Mouse (Mus musculus) liver, embryonic 13.5 days (tissue): ENCODE results near the gene Pyroxd1. TPM values are rescaled to one million over a fixed set of nuclear protein-coding genes. Genes with fewer than 3 reads are reported as not detected.

Experiments used
- ATAC-seq: fragments of 200-750 bp; cut with Nextera tagmentation; 2 replicates; pipeline ENCODE4 v1.8.0; 2017; ENCODE audit warnings: low read depth, mild to moderate bottlenecking, moderate number of reproducible peaks, moderate library complexity
- DNase-seq: peaks from one replicate; pipeline ENCODE4 v3.0.0; 2022
- H3K27ac ChIP-seq: fragments of 300-500 bp; sonication (generic); 2 replicates; pipeline ENCODE4 v1.5.1; 2015; ENCODE audit warnings: moderate library complexity, mild to moderate bottlenecking, inconsistent platforms
- H3K27me3 ChIP-seq: fragments of 300-500 bp; sonication (generic); 2 replicates; pipeline ENCODE4 v1.6.1; 2015; ENCODE audit warnings: mild to moderate bottlenecking, inconsistent platforms
- H3K36me3 ChIP-seq: fragments of 300-500 bp; sonication (generic); 2 replicates; pipeline ENCODE4 v1.6.1; 2015; ENCODE audit warnings: mild to moderate bottlenecking, inconsistent platforms
- H3K4me1 ChIP-seq: fragments of 300-500 bp; sonication (generic); replicated peaks from 2 replicates; pipeline ENCODE4 v1.6.1; 2015; ENCODE audit warnings: inconsistent platforms
- H3K4me2 ChIP-seq: fragments of 300-500 bp; sonication (generic); 2 replicates; pipeline ENCODE4 v1.6.1; 2015; ENCODE audit warnings: inconsistent platforms, mild to moderate bottlenecking, moderate library complexity
- H3K4me3 ChIP-seq: fragments of 300-500 bp; sonication (generic); replicated peaks from 2 replicates; pipeline ENCODE4 v1.5.1; 2015; ENCODE audit warnings: mild to moderate bottlenecking, inconsistent platforms
- H3K9ac ChIP-seq: fragments of 300-500 bp; sonication (generic); 2 replicates; pipeline ENCODE4 v1.6.1; 2015; ENCODE audit warnings: mild to moderate bottlenecking, inconsistent platforms
- H3K9me3 ChIP-seq: fragments of 300-500 bp; sonication (generic); replicated peaks from 2 replicates; pipeline ENCODE4 v1.6.1; 2016; ENCODE audit warnings: inconsistent platforms
- WGBS: fragments of 180-500 bp; shearing (Covaris S2); methylation state at CpG from one replicate; pipeline ENCODE4 v1.1.7; 2015; ENCODE audit not compliant: insufficient replicate concordance; 5-methylcytosine and 5-hydroxymethylcytosine counted together
- polyA plus RNA-seq: library from polyadenylated mRNA; unstranded; fragments of >200 nt; fragmentation: Nextera tagmentation; extraction: Ambion mirVana; gene quantifications from 2 replicates; pipeline ENCODE4 v1.2.1, GENCODE M21; 2015

The Pyroxd1 gene
- polyA plus RNA-seq, result 5.6 and 7.7 TPM in 2 replicates

DNA sequence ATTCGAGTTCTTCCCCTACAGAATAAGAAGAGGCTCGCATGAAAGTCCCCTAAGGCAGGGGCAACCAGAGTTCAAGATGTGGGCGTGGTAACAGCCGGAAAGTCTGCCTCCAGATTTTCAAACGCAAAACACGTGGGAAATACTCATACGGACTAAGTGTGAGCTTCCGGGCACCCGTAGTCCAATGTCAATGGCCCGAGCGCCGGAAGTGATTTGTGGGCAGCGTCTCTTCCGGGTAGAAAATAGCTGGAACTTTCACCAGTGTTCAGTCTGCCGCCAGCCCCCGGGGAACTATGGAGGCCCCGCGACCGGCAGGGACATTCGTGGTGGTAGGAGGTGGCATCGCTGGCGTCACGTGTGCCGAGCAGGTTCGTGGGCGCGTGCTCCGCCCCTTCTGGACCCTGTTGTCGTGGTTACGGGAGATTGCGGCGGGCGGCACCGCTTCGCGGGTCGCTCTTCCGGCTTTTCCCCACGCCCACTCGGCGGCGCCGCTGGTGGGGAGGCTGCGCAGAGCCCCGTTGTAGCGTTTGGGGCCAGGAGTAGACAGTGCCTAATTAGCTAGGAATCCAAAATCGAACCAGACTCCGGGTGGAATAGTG, at the start of gene Pyroxd1:
Gene Pyroxd1 (plus strand): TSS at position 215 of the 599 bp plus-strand sequence.
- ATAC-seq (peak; percentile 98), DNase-seq (peak; percentile 77)
- Histone ChIP-seq H3K9me3 (no peaks in the 10 kb centered on the region), H3K9ac (peak within 1 kb of the TSS; percentile 70), H3K4me2 (peak within 1 kb of the TSS; percentile 68), H3K27me3 (no peaks in the 10 kb centered on the region), H3K27ac (peak within 1 kb of the TSS; percentile 84), H3K4me3 (peak within 1 kb of the TSS; percentile 72), H3K4me1 (peaks cover 20% of the 10 kb centered on the region), H3K36me3 (0 out of 2 replicates have a peak, but pooled peaks cover 3% of the 10 kb centered on the region)
- WGBS, result under 1% methylated on average over 48 of the region's 48 CpGs

DNA sequence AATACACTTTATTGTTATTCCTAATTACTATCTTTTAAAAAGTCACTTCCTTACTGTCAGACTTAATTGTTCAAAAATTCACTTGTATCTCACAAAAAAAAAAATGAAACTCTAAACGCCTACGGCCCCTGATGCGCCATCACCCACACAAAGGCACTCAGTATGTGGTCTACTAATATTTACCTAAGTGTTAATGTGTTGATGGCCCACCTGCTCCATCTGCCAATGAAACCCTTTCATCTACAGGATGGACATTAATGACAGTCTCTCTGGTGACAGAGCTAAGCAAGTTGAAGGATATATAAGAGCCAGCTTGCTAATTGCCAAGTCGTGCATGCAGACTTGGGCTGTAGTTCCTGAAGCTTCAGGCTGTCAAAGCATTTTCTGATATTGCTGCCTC, 47.4 kb upstream of the Pyroxd1 start, which contains the start of gene Iapp:
Gene Iapp (plus strand): TSS at position 326 of the 400 bp plus-strand sequence.
- WGBS, result 50% methylated on average over 4 of the region's 4 CpGs
- no peak for ATAC-seq
- Histone ChIP-seq H3K9ac (no peak within 1 kb of the TSS), H3K9me3 (no peaks in the 10 kb centered on the region), H3K4me1 (no peaks in the 10 kb centered on the region), H3K4me3 (no peak within 1 kb of the TSS), H3K27me3 (no peaks in the 10 kb centered on the region), H3K4me2 (no peak within 1 kb of the TSS), H3K27ac (no peak within 1 kb of the TSS), H3K36me3 (no peaks in the 10 kb centered on the region)
- no peak for DNase-seq

DNA sequence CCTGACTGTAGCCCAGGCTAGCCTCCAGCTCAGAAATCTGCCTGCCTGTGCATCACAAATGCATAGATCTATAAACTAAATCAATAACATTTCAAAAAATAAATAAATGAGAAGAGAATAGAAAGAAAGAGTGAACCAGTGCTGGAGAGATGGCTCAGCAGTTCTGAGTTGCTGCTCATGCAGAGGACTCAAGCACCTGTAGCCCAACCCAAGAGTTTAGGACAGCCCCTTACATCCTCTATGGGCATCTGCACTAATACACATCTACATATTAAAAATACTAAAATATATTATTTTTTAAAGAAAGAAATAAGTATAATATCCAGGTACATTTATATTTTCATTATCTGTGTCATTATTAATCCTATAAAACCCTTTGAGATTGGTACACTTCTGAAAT, 40.4 kb upstream of the Pyroxd1 start:
- no peaks in the 10 kb centered on the region for H3K4me1 ChIP-seq
- H3K4me3 ChIP-seq, result no peak overlapping the region
- H3K9me3 ChIP-seq, result peaks cover 8% of the 10 kb centered on the region
- no peaks in the 10 kb centered on the region for H3K27me3 ChIP-seq
- no peak overlapping the region for H3K9ac ChIP-seq
- DNase-seq (no peak), ATAC-seq (no peak)
- H3K4me2 ChIP-seq, result no peak overlapping the region
- no peak overlapping the region for H3K27ac ChIP-seq
- no peaks in the 10 kb centered on the region for H3K36me3 ChIP-seq

DNA sequence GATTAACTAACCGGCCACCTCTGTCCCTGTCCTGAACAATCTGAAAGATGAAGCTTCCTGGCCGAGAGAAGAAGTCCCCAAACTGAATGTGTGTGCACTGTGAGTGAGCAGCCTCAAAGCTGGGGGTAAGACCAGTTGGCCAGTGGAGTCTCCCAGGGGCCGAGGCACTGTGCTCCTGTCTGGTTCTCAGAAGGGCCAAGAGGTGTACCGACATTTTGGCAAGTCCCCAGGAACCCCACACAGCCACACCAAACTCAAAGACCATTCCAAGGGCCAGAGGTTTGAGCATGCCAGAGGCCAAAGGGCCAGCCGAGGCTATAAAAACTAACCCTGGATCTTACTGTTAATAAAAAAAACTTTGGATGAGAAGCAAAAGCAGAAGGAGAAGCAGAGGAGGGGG, 31.2 kb upstream of the Pyroxd1 start:
- Histone ChIP-seq H3K4me1 (no peaks in the 10 kb centered on the region), H3K36me3 (no peaks in the 10 kb centered on the region), H3K4me2 (no peak overlapping the region), H3K4me3 (no peak overlapping the region), H3K27me3 (no peaks in the 10 kb centered on the region), H3K9me3 (peaks cover 4% of the 10 kb centered on the region), H3K27ac (no peak overlapping the region), H3K9ac (no peak overlapping the region)
- ATAC-seq (no peak), DNase-seq (no peak)
- 51% methylated on average over 5 of the region's 5 CpGs for WGBS

DNA sequence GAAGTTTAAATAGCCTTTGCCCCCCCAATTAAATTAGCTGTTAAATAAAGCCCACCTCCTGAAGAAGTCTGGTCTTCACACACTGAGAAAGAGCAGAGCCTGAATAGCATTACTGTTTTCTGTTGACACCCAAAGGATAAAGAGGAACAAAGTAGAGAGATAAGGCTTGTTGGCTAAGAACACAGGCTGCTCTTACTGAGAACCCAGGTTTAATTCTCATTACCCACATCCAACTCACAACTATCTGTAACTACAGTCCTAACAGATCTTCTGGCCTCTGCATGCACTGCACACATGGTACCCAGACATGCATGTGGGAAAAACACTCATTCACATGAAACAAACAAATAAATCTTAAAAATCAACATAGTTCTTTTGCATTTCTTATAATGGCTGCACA, 28.3 kb upstream of the Pyroxd1 start:
- DNase-seq (no peak), ATAC-seq (no peak)
- Histone ChIP-seq H3K9me3 (no peaks in the 10 kb centered on the region), H3K9ac (no peak overlapping the region), H3K4me2 (no peak overlapping the region), H3K36me3 (no peaks in the 10 kb centered on the region), H3K27ac (no peak overlapping the region), H3K4me1 (no peaks in the 10 kb centered on the region), H3K27me3 (no peaks in the 10 kb centered on the region), H3K4me3 (no peak overlapping the region)

DNA sequence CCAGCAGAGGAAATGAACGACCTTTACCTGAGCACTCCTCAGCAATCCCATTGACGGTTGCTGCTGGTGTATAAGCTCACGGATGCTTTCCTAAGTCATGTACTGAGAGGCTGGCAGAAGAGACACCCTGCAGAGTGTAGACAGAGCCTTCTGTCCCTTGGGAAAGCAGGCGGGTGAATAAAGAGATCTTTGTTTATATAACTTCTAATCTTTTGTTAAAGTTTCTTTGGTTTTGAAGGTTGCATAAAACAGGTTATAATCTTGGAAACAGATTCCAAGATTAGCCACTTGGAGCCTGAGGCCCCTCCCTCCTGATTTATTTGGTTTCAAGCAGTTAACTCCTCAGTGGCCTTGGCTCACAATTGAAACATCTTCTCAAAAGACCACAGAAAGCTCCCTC, 22.6 kb upstream of the Pyroxd1 start, which contains the start of gene Slco1a5:
Gene Slco1a5 (minus strand): TSS at position 101 of the 400 bp plus-strand sequence.
- DNase-seq (no peak), ATAC-seq (no peak)
- Histone ChIP-seq H3K9me3 (no peaks in the 10 kb centered on the region), H3K4me2 (no peak within 1 kb of the TSS), H3K9ac (no peak within 1 kb of the TSS), H3K4me1 (no peaks in the 10 kb centered on the region), H3K27me3 (no peaks in the 10 kb centered on the region), H3K4me3 (no peak within 1 kb of the TSS), H3K36me3 (no peaks in the 10 kb centered on the region), H3K27ac (no peak within 1 kb of the TSS)
- 30% methylated on average over 4 of the region's 4 CpGs for WGBS

DNA sequence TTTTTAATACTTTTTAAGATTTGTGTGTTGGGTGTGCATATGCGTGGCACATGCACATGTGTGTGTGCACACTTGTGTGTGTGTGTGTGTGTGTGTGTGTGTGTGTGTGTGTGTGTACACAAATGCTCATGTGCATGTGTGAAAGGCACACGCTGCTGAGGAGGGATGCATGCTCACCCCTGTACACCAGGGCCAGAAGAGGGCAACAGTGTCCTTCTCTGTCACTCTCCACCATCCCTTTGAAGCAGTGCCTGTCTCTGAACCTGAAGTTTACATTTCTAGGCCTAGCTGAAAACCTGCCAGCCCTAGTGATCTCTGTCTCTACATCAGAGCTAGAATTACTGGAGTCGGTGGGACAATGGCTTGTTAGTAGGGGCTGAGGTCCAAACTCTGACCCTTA, 18.9 kb upstream of the Pyroxd1 start:
- WGBS, result 57% methylated on average over 3 of the region's 3 CpGs
- DNase-seq (no peak), ATAC-seq (no peak)

DNA sequence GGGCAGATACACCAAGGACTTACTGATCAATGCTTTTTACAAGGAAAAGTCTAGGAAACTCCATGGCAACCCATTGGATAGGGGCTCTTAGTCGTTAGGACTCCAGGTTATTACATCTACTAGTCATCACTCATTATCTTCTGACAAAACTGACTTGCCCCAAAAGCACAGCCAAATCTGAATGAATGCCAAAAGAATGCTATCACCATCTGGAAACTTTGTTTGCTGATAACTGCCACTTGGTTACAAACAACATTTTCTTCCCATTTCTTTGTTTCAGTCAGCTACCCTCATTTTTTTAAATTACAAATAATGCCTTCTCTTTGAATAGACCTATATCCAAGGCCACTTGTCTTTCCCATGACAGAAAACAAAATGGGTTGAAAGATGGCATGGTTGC, 16.3 kb upstream of the Pyroxd1 start:
- no peak for DNase-seq
- H3K27ac ChIP-seq, result no peak overlapping the region
- H3K4me3 ChIP-seq, result no peak overlapping the region
- H3K36me3 ChIP-seq, result no peaks in the 10 kb centered on the region
- H3K9me3 ChIP-seq, result no peaks in the 10 kb centered on the region
- no peaks in the 10 kb centered on the region for H3K27me3 ChIP-seq
- no peak overlapping the region for H3K9ac ChIP-seq
- no peak for ATAC-seq
- H3K4me2 ChIP-seq, result no peak overlapping the region
- WGBS, result 49% methylated on average over 1 of the region's 1 CpGs
- no peaks in the 10 kb centered on the region for H3K4me1 ChIP-seq

More for the DNA sequence above, 18.9 kb upstream of the Pyroxd1 start:
- Histone ChIP-seq H3K9me3 (no peaks in the 10 kb centered on the region), H3K27me3 (no peaks in the 10 kb centered on the region), H3K4me2 (no peak overlapping the region), H3K36me3 (no peaks in the 10 kb centered on the region), H3K4me3 (no peak overlapping the region), H3K27ac (no peak overlapping the region), H3K4me1 (no peaks in the 10 kb centered on the region), H3K9ac (no peak overlapping the region)

DNA sequence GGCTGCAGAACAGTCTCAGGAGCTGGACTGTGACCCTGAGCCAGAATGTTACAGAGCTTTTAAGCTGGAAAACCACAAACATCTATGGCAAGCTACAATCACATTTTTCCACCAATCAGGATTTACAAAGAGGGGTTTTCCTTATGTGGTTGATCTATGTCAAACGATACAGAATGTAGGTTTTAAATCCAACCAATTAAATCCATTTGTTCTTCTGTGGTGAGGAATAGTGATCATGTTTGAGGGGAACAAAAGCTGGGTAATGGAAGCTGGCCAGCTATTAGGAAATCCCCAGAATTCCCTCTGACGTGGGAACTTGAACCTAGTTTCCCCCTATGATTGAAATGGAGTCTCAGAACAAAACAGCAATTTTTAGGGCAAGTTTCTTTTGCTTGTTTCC, 6.5 kb upstream of the Pyroxd1 start:
- H3K27me3 ChIP-seq, result no peaks in the 10 kb centered on the region
- no peaks in the 10 kb centered on the region for H3K4me1 ChIP-seq
- H3K4me2 ChIP-seq, result no peak overlapping the region
- WGBS, result 50% methylated on average over 2 of the region's 2 CpGs
- no peak overlapping the region for H3K27ac ChIP-seq
- H3K4me3 ChIP-seq, result no peak overlapping the region
- H3K36me3 ChIP-seq, result no peaks in the 10 kb centered on the region
- H3K9me3 ChIP-seq, result no peaks in the 10 kb centered on the region
- DNase-seq, result no peak
- ATAC-seq, result no peak
- H3K9ac ChIP-seq, result no peak overlapping the region

DNA sequence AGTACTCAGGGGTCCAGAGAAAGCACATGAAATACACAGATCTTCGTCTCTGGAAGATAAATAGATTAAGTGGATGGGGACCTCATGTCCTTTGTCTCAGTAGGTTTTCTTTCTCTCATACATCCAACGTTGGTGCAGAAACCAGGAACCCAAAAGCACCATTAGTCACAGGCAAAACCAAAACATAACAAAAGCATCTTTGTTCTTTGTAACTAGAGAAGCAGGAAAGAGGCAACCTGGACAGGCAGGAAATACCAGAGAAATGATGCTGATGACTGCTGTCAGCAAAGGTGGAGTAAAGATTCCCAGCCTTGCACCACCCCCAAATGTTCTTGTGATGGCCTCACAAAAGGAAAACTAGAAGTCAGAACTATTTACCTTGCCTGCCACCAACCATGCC, 5.9 kb upstream of the Pyroxd1 start:
- Histone ChIP-seq H3K4me1 (no peaks in the 10 kb centered on the region), H3K27ac (no peak overlapping the region), H3K4me3 (no peak overlapping the region), H3K9ac (no peak overlapping the region), H3K27me3 (no peaks in the 10 kb centered on the region), H3K4me2 (no peak overlapping the region), H3K9me3 (no peaks in the 10 kb centered on the region), H3K36me3 (no peaks in the 10 kb centered on the region)
- WGBS, result 17% methylated on average over 2 of the region's 2 CpGs
- no peak for DNase-seq
- no peak for ATAC-seq

DNA sequence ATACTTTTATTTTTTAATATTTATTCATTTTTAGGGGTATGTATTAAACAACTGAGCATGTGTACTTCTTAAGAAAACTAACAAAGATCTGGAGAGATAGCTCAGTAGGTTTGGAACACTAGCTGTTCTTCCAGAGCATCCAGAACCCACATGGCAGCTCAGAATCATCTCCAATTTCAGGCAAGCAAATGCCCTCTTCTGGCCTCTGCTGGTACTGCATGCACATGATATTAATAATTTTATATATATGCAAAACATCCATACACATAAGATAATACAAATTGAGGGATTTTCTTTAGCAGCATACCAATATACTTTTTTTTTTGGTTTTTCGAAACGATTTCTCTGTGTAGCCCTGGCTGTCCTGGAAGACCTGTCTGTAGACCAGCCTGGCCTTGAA, 1.9 kb upstream of the Pyroxd1 start:
- Histone ChIP-seq H3K27me3 (no peaks in the 10 kb centered on the region), H3K4me1 (peaks cover 20% of the 10 kb centered on the region), H3K27ac (no peak overlapping the region), H3K4me3 (no peak overlapping the region), H3K9me3 (no peaks in the 10 kb centered on the region), H3K36me3 (0 out of 2 replicates have a peak, but pooled peaks cover under 1% of the 10 kb centered on the region), H3K4me2 (no peak overlapping the region), H3K9ac (no peak overlapping the region)
- peak; percentile 11 for DNase-seq
- 41% methylated on average over 2 of the region's 2 CpGs for WGBS
- ATAC-seq, result no peak
